Mouse (Mus musculus) stomach, postnatal 0 days (tissue): ENCODE measurements at regions not wholly inside any gene's neighbourhood (a gene's known extent, or its start where the extent isn't known, plus 50 kb on each side); places are given as distances from the start of the nearest gene placed in this dataset.

Experiments used
- ATAC-seq: fragments of 200-750 bp; cut with Nextera tagmentation; 2 replicates; pipeline ENCODE4 v1.8.0; 2017; ENCODE audit not compliant: low FRiP score, low TSS enrichment
- DNase-seq: peaks from one replicate; pipeline ENCODE4 v3.0.0-alpha.2; 2016; ENCODE audit warnings: low spot score
- H3K27ac ChIP-seq: fragments of 300-500 bp; sonication (generic); replicated peaks from 2 replicates; pipeline ENCODE4 v1.5.1; 2014; ENCODE audit warnings: mild to moderate bottlenecking, control low read depth
- H3K27me3 ChIP-seq: fragments of 300-500 bp; sonication (generic); 2 replicates; pipeline ENCODE4 v1.6.1; 2014; ENCODE audit warnings: low read length; ENCODE audit not compliant: control insufficient read depth, insufficient read depth
- H3K36me3 ChIP-seq: fragments of 300-500 bp; sonication (generic); 2 replicates; pipeline ENCODE4 v1.6.1; 2014; ENCODE audit warnings: low read length, mixed read lengths; ENCODE audit not compliant: control insufficient read depth, insufficient read depth
- H3K4me1 ChIP-seq: fragments of 300-500 bp; sonication (generic); replicated peaks from 2 replicates; pipeline ENCODE4 v1.6.1; 2014; ENCODE audit warnings: antibody characterized with exemption; ENCODE audit not compliant: control insufficient read depth, insufficient read depth
- H3K4me2 ChIP-seq: fragments of 300-500 bp; sonication (generic); replicated peaks from 2 replicates; pipeline ENCODE4 v1.6.1; 2014; ENCODE audit warnings: low read depth, mild to moderate bottlenecking, control low read depth, moderate library complexity
- H3K4me3 ChIP-seq: fragments of 300-500 bp; sonication (generic); 2 replicates; pipeline ENCODE4 v1.5.1; 2014; ENCODE audit warnings: low read depth, low read length, control low read depth
- H3K9ac ChIP-seq: fragments of 300-500 bp; sonication (generic); 2 replicates; pipeline ENCODE4 v1.6.1; 2014; ENCODE audit warnings: mild to moderate bottlenecking, low read length, control low read depth, mixed read lengths
- H3K9me3 ChIP-seq: fragments of 300-500 bp; sonication (generic); 2 replicates; pipeline ENCODE4 v1.6.1; 2016; ENCODE audit warnings: low read length; ENCODE audit not compliant: control insufficient read depth
- CTCF ChIP-seq: IDR thresholded peaks from 2 replicates; pipeline ENCODE4 v1.5.1; 2016; ENCODE audit warnings: antibody characterized with exemption, low read depth, mild to moderate bottlenecking, moderate library complexity
- EP300 ChIP-seq: optimal IDR thresholded peaks from 2 replicates; pipeline ENCODE3; 2016; ENCODE audit warnings: antibody characterized with exemption
- WGBS: fragments of 180-500 bp; shearing (Covaris S2); extraction: QIAGEN DNeasy Blood & Tissue Kit; methylation state at CpG from one replicate; pipeline ENCODE4 v1.1.7; 2014; 5-methylcytosine and 5-hydroxymethylcytosine counted together

DNA sequence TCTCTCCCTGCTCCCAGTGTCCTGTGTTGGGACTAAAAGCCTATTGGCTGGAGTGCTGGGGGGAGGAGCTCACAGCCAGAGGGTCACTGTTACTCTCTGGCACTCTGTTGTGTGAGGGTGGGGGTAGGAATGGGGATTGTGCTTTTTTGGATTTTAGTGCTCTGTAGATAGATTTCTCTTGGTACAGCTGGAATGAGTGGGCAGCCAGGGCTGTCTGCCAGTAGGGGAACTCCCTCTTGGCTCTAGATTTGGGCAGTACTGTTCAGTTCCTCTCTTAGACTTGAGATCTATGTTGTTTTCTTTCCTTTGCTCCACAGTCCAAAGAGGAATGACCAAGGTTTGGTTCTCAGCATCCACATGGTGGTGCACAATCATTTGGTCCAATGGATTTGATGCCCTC lies 282.6 kb downstream of the Fgf9 start:
- H3K4me3 ChIP-seq, result no peak overlapping the region
- TF ChIP-seq CTCF (no peak), EP300 (no peak)
- H3K27me3 ChIP-seq, result no peaks in the 10 kb centered on the region
- no peak overlapping the region for H3K9ac ChIP-seq
- ATAC-seq (no peak), DNase-seq (no peak)
- no peaks in the 10 kb centered on the region for H3K36me3 ChIP-seq
- no peak overlapping the region for H3K27ac ChIP-seq
- no peaks in the 10 kb centered on the region for H3K4me1 ChIP-seq
- H3K4me2 ChIP-seq, result no peak overlapping the region
- H3K9me3 ChIP-seq, result no peaks in the 10 kb centered on the region

DNA sequence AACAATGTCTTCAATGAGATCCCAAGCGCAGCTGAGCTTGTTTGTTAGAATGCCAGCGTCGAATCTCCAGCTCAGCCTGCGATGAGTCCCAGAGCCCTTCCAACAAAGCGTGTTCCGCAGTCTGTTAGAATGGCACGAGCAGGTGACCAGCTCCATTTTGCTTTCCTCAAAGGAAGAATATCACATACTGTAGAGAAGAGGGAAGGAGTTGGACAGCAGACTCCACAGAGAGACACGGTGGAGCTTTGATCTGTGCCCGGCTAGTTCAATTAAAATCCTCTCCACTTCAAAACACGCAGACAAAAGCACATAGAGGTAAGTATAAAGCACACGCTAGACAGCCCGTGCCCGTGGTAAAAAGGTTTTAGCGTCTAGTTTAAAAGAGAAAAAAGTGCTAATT lies 265.8 kb downstream of the Fgf9 start:
- no peak overlapping the region for H3K4me3 ChIP-seq
- no peaks in the 10 kb centered on the region for H3K9me3 ChIP-seq
- H3K27me3 ChIP-seq, result no peaks in the 10 kb centered on the region
- WGBS, result 92% methylated on average over 14 of the region's 14 CpGs
- H3K36me3 ChIP-seq, result no peaks in the 10 kb centered on the region
- ATAC-seq (no peak), DNase-seq (no peak)
- TF ChIP-seq CTCF (no peak), EP300 (no peak)
- H3K27ac ChIP-seq, result no peak overlapping the region
- no peak overlapping the region for H3K4me2 ChIP-seq
- no peak overlapping the region for H3K9ac ChIP-seq
- no peaks in the 10 kb centered on the region for H3K4me1 ChIP-seq

DNA sequence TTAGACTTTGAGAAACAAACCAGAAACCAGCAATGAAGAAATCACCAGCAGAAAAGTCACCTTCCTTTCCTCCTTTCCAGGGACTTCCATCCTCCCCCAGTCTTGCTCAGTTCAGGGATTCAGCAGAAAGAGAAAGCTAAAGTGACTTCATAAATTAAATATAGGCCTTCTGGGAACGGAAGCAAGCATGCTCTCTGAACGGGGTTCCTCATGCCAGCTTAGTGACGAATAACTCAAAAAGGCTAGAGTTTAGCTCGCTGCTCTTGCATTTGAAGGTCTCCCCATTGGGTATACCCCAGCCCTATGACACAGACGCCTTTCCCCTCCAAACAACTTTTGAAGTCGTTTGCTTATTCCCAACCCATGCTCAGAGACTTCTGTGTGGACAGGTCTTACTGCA lies 252.8 kb downstream of the Fgf9 start:
- H3K9ac ChIP-seq, result no peak overlapping the region
- H3K27ac ChIP-seq, result no peak overlapping the region
- 68% methylated on average over 6 of the region's 6 CpGs for WGBS
- H3K27me3 ChIP-seq, result no peaks in the 10 kb centered on the region
- H3K4me1 ChIP-seq, result no peaks in the 10 kb centered on the region
- H3K4me2 ChIP-seq, result no peak overlapping the region
- H3K9me3 ChIP-seq, result no peaks in the 10 kb centered on the region
- no peak for DNase-seq
- no peaks in the 10 kb centered on the region for H3K36me3 ChIP-seq
- no peak overlapping the region for H3K4me3 ChIP-seq
- TF ChIP-seq EP300 (no peak), CTCF (no peak)
- no peak for ATAC-seq

DNA sequence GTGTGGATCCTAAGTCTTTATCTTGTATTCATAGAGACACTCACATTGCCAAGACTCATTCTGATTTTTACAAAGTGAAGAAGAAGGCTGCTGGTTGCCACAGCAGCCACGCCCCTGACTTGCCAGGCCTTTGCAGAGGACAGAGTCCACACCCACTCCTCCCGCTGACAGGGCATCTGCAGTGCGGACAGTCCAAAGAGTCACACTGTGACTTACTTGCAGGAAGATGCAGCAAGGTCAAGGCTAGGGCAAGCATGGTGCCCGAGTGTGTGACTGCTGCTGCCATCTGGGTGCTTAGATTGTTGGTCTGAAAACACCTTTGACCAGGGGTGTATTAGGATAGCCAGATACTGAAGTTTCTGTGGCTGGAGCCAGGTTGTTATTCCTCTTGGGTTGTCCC lies 252.1 kb downstream of the Fgf9 start:
- WGBS, result 74% methylated on average over 4 of the region's 4 CpGs
- no peaks in the 10 kb centered on the region for H3K4me1 ChIP-seq
- H3K27ac ChIP-seq, result no peak overlapping the region
- ATAC-seq (no peak), DNase-seq (no peak)
- no peak overlapping the region for H3K4me2 ChIP-seq
- H3K9me3 ChIP-seq, result no peaks in the 10 kb centered on the region
- H3K36me3 ChIP-seq, result no peaks in the 10 kb centered on the region
- H3K4me3 ChIP-seq, result no peak overlapping the region
- no peaks in the 10 kb centered on the region for H3K27me3 ChIP-seq
- H3K9ac ChIP-seq, result no peak overlapping the region
- TF ChIP-seq CTCF, result no peak
- TF ChIP-seq EP300, result no peak

DNA sequence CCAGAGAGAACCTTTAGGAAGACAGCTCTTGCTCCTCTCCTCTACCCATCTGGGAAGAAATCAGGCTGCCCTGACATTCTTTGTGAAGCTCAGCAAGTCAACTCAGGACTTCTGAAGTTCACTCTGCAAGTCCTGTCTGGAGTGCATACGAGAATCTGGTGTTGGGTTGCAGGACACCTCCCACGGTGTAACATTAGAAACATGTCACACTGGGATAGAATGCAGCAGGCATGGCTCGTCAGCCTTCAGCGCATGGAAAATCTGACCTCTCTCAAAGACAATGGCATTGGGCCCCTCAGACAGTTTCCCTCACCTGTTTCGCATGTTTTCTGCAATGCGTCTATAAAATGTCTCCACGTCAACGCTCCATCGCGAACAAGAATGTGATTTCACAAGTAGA lies 251.5 kb downstream of the Fgf9 start:
- no peak for DNase-seq
- no peak for ATAC-seq

DNA sequence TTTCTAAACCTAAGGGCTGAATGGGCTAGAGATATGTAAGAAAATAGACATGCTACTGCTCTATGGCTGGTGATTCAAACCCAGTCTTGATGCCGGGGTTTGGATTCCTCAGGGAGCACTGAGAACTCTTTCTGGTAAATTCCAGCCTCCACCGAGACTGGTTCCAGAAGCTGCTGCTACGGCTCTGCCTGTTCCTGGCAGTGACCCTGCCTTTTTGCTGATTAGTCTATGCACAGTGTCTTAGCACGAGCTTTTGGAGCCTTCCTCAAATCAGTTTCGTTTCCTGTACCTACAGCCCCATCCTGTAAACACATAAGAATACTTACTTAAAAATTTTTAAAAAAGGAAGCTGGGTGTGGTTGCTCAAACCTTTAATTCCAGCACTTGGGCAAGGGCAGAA lies 250.9 kb downstream of the Fgf9 start:
- no peak for TF ChIP-seq CTCF
- no peak for ATAC-seq
- no peaks in the 10 kb centered on the region for H3K9me3 ChIP-seq
- no peak for DNase-seq
- H3K27me3 ChIP-seq, result no peaks in the 10 kb centered on the region
- H3K36me3 ChIP-seq, result no peaks in the 10 kb centered on the region
- no peak overlapping the region for H3K27ac ChIP-seq
- H3K4me1 ChIP-seq, result no peaks in the 10 kb centered on the region
- H3K4me2 ChIP-seq, result no peak overlapping the region
- H3K4me3 ChIP-seq, result no peak overlapping the region
- 66% methylated on average over 5 of the region's 5 CpGs for WGBS
- H3K9ac ChIP-seq, result no peak overlapping the region

More for the DNA sequence above, 251.5 kb downstream of the Fgf9 start:
- H3K9ac ChIP-seq, result no peak overlapping the region
- no peaks in the 10 kb centered on the region for H3K36me3 ChIP-seq
- H3K9me3 ChIP-seq, result no peaks in the 10 kb centered on the region
- no peak overlapping the region for H3K27ac ChIP-seq
- H3K4me1 ChIP-seq, result no peaks in the 10 kb centered on the region
- 78% methylated on average over 10 of the region's 10 CpGs for WGBS
- no peak overlapping the region for H3K4me2 ChIP-seq
- TF ChIP-seq EP300 (no peak), CTCF (no peak)
- no peaks in the 10 kb centered on the region for H3K27me3 ChIP-seq
- no peak overlapping the region for H3K4me3 ChIP-seq
